Mouse (Mus musculus): Measurements from ENCODE around the gene Gfi1b. TPM values are rescaled to one million over a fixed set of nuclear protein-coding genes. Genes with fewer than 3 reads are reported as not detected.
A peak's percentile ranks its signal among the peaks of the same experiment; 100 is the strongest.

Gene Gfi1b
- total RNA-seq, 2 experiments from 2014 or later, result not detected

DNA sequence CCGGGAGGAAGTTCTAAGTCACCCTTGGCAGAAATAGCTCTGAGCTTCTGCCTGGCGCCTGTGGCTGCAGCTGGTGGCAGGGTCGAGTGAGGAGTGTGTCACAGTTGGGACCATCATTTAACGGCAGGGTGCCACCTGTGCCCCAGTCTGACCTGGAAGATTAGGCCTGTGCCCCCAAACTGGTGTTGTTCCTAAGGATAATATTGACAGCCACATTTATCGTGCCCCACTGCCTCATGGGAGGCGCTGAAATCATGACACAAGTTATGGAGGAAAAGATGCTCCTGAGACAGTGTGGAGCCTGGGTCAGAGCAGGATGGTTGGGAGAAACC lies 22.2 kb downstream of the Gfi1b start:
- no peak for DNase-seq (ENCODE audit: low spot score in 2 of 2)

- DNase-seq (ENCODE audit: low spot score in 2 of 2), result no peak
Measured at GRCm38 (mm10) chr2:28598692-28599568, 22.9 kb downstream of the Gfi1b start.

DNA sequence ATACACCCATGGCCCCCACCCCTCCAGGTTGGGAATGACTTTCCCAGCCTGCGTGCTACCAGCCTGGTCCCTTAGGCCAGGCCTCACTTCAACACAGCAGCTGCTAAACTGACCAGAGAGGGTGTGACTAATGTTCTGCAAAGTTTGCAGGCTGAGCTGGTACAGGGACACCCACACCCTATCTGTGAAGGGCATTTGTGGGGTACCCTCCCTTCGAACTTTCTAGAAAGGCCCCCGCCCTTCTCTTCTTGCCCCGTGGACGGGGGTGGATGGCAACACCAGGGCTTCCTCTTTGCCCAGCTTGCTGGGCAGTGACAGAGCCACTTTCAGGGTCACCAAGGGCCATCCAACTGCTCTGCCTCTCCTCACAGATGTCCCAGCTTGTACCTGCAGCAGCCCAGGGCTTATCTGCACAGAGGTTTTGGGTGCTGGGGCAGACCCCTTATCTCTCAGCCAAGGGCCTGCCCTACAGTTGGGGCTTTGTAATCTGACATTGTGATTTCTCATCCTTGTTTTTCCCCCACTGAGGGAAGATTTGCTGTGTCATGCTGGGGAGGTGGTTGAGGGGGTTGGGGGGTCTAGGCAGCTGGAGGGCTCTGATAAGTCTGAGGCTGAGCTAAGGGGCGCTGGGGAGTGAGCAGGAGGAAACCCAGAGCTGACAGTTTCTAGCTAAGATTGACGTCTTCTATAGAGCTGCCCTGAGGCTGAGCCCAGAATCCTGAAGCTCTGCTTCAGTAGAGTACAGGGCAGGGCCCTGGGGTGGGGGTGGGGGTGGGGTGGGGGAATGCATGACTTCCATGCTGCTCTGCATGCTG lies 23.8 kb downstream of the Gfi1b start:
- DNase-seq (ENCODE audit: low spot score in 2 of 2), result no peak

DNA sequence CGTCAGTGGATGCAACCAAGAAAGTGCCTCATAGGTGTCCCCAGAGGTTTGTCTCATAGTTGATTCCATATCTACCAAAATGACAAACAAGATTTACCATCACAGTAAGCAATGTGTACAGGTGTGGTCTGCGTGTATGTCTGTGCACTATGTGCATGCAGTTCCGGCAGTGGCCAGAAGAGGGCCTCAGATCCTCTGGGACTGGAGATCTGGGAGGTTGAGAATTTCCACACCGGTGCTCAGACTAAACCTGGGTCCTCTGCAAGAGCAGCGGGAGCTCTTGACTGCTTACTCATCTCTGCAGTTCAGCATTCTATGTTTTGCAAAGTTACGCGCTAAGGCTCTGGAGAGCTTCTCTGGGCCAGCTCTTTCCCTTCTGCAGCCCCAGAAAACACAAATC lies 24.8 kb downstream of the Gfi1b start:
- DNase-seq (ENCODE audit: low spot score in 2 of 2), result no peak

DNA sequence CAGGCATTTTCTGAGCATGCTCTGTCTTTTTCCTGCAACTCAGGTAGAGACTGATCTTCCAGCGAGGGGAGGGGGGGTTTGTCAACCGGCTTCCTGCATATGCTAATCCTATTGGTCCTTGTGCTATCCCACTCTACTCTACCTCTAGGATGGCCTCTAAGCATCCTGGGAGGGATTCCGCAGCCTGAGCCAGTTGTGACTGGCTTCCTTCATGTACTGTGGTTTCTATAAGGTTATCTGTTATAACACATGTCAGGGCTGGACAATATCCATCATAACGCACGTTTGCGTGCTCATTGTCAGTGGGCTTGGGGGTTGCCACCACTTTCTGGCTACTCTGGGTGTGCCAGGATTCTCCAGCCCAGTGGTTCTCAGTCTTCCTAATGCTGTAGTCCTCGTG lies 25.8 kb downstream of the Gfi1b start:
- DNase-seq (ENCODE audit: low spot score in 2 of 2), result no peak

GRCm38 (mm10) chr2:28592809-28593208 lies 29.0 kb downstream of the Gfi1b start:
- peak; percentile 57 to 68 for DNase-seq (ENCODE audit: low spot score in 2 of 2)

GRCm38 (mm10) chr2:28591479-28591878 lies 30.3 kb downstream of the Gfi1b start:
- no peak for DNase-seq (ENCODE audit: low spot score in 2 of 2)

GRCm38 (mm10) chr2:28588574-28588973 lies 33.2 kb downstream of the Gfi1b start:
- no peak for DNase-seq (ENCODE audit: low spot score in 2 of 2)

DNA sequence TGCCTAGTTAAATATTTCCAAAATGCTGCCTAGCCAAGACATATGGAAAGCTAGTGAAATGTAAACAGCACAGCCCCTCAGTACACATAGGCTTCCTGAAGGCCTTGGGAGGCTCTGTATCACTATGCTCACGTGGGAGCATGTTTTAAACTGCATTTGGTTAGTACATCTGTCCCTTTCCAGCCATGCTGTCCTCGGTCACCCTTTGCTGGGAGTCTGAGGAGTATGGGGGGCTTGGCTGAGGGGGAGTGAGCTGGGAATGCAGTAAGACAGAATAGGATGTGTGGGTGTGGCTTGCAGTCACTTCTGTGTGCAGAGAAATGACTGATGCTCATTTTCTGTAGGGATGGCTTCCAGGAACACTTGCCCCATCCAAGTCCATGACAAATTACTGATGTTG lies 36.1 kb downstream of the Gfi1b start:
- DNase-seq (ENCODE audit: low spot score in 2 of 2), result no peak

GRCm38 (mm10) chr2:28585043-28585571 lies 36.7 kb downstream of the Gfi1b start:
- peak; percentile 66 for DNase-seq (ENCODE audit: low spot score in 2 of 2)

GRCm38 (mm10) chr2:28583651-28584050 lies 38.1 kb downstream of the Gfi1b start, which contains the start of gene Gtf3c5:
Gene Gtf3c5 (minus strand): TSS chr2:28583751.
- DNase-seq (ENCODE audit: low spot score in 2 of 2), result no peak

GRCm38 (mm10) chr2:28582647-28583353 lies 39.0 kb downstream of the Gfi1b start:
- peak; percentile 85 to 88 for DNase-seq (ENCODE audit: low spot score in 2 of 2)

DNA sequence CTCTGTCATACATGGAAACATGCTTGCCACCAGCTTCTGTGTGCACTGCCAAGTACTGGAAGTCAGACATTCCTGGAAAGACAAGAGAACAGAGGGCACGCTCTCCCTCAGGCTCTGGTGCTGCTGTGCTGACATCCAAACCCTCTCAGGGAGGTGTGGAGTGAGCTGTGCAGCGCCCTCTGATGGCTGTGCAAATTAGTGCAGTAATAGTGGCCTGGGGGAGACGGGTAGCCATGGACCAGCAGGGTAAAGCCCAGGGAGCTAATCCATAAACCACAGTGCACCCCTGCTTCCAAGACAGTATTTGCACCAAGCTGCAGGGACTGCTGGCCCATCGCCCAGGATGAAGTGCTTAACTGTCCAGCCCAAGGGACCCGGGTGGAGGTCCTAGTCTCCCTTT lies 43.8 kb downstream of the Gfi1b start:
- DNase-seq (ENCODE audit: low spot score in 2 of 2), result no peak

DNA sequence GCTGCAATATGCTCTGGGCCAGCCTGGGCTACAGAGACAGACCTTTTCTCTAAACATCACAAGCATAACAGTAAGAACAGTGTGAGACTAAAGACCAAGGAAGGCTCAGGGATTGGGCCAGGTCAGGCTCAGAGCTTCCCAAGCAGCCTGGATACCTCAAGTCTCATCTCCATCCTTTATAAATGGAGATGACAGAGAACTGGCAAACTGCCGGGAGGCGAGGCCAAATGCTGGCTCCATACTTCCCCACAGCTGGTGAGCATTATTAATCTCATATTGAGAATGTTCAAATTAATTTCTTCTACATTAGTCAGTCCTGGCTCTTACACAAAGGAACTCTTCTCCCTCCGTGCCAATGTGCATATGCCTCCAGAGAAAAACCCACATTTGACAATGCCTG lies 45.0 kb downstream of the Gfi1b start:
- DNase-seq (ENCODE audit: low spot score in 2 of 2), result no peak

DNA sequence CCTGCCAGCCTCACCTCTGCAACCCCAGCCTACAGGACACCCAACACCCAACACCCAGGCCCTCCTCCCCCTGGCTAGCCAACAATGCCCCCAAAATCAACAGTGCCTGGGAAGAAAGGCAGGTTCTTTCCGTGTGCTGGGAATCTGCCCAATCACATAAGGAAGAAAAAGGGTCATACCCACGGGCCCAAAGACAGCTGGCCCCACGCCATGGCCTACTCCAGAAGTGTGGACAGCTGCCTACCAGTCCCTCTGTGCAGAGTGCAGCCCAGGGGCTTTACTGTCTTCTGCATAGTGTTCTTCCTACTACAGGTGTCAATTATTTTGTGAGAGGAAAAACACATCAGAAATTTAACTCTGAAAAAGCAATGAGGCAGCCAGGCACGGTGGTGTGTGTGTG lies 46.4 kb downstream of the Gfi1b start:
- no peak for DNase-seq (ENCODE audit: low spot score in 2 of 2)

DNA sequence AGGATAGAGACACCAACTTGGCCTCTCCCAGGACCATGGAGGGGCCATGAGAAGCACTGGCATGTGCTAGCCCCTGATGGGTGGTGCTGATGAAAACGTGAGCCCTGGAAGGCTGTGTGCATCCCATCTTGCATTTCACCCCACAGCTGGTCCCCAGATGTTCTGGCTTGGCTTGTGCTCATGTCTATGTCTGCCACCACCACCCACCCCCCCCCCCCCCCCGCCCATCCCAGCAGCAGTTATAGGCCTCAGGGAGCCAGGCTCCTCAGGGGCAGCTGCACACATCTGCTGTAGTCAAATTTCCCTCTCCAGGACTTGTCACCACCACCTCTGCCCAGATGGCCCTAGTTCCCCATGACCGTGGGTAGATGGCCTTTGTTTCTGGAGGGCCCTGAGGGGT lies 51.9 kb downstream of the Gfi1b start:
- DNase-seq (ENCODE audit: low spot score in 2 of 2), result no peak

DNA sequence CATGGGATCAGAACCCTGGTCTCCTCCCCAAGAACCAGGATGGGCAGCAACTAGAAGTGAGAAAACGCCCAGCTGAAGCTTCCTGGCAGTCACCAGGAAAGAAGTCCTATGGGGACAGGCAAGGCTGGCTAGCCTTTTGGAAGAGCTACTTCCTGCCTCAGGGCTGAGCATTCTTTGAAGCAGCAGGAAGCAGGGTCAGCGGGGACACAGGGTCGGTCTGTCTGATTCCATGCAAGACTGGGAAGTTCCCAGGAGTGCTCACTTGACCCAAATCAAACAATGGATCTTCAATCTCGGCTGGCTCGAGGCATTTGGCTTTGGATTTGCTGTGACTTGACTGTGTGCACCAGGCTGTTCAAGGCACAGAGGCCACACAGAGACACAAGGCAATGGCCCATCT lies 55.2 kb downstream of the Gfi1b start:
- DNase-seq (ENCODE audit: low spot score in 2 of 2), result no peak

DNA sequence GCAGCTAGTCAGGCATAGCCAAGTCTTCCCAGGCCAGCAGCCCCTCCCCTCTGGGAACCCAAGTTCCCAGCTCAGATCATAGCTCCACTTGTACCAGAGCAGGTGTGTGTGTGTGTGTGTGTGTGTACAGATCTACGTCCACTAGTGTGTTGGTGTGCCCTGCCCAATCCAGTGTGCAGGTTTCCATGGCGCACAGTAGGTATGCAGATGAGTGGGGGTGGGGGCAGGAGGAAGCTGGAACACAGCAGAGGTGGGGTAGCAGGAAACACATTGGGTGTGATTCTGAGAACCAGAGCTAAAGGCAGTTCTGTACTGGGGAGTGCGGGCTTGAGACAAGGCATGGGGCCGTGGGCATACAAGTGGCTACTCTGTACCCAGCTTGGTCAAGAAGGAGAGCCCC lies 57.4 kb downstream of the Gfi1b start:
- no peak for DNase-seq (ENCODE audit: low spot score in 2 of 2)

- no peak for DNase-seq (ENCODE audit: low spot score in 2 of 2)
Measured at GRCm38 (mm10) chr2:28563830-28564229, 58.0 kb downstream of the Gfi1b start.

DNA sequence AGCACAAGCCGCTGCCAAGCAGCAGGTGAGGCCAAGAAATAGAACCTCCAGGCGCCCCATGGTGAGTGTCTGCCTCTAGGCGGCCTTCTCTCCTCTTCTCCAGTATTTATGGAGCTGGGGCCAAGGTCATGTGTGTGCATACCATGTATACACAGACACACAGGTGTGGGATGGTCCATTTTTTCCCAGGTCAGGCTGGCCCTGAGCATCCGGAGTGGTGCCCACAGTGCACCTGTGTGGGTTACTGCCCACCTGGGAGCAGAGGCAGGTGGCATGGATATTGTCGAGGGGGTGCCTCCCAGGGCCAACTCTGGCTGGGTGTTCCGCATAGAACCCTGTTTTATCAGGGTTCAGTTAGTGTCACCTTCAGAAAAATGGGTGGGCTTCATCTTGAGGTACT lies 58.5 kb downstream of the Gfi1b start, which contains the start of gene Cel:
Gene Cel (minus strand): TSS at position 101 of the 400 bp plus-strand sequence.
- no peak for DNase-seq (ENCODE audit: low spot score in 2 of 2)

Data from adrenal gland, adult 18-20 months (tissue).